Mouse (Mus musculus) liver, embryonic 15.5 days (tissue): ENCODE data around the gene Akain1. TPM values are rescaled to one million over a fixed set of nuclear protein-coding genes. Genes with fewer than 3 reads are reported as not detected.

Source experiments
- ATAC-seq: fragments of 200-750 bp; cut with Nextera tagmentation; 2 replicates; pipeline ENCODE4 v1.8.0; 2017; ENCODE audit warnings: moderate number of reproducible peaks, mild to moderate bottlenecking, moderate library complexity; ENCODE audit not compliant: insufficient read depth
- H3K27ac ChIP-seq: fragments of 300-500 bp; sonication (generic); replicated peaks from 2 replicates; pipeline ENCODE4 v1.5.1; 2015; ENCODE audit warnings: mild to moderate bottlenecking, inconsistent platforms
- H3K27me3 ChIP-seq: fragments of 300-500 bp; sonication (generic); 2 replicates; pipeline ENCODE4 v1.6.1; 2015; ENCODE audit warnings: mild to moderate bottlenecking, inconsistent platforms
- H3K36me3 ChIP-seq: fragments of 300-500 bp; sonication (generic); replicated peaks from 2 replicates; pipeline ENCODE4 v1.6.1; 2015; ENCODE audit warnings: moderate library complexity, mild to moderate bottlenecking, inconsistent platforms
- H3K4me1 ChIP-seq: fragments of 300-500 bp; sonication (generic); replicated peaks from 2 replicates; pipeline ENCODE4 v1.6.1; 2015; ENCODE audit warnings: inconsistent platforms
- H3K4me2 ChIP-seq: fragments of 300-500 bp; sonication (generic); 2 replicates; pipeline ENCODE4 v1.6.1; 2015; ENCODE audit warnings: moderate library complexity, mild to moderate bottlenecking, inconsistent platforms
- H3K4me3 ChIP-seq: fragments of 300-500 bp; sonication (generic); replicated peaks from 2 replicates; pipeline ENCODE4 v1.5.1; 2015; ENCODE audit warnings: mild to moderate bottlenecking, inconsistent platforms
- H3K9ac ChIP-seq: fragments of 300-500 bp; sonication (generic); 2 replicates; pipeline ENCODE4 v1.6.1; 2015; ENCODE audit warnings: moderate library complexity, mild to moderate bottlenecking, inconsistent platforms
- H3K9me3 ChIP-seq: fragments of 300-500 bp; sonication (generic); replicated peaks from 2 replicates; pipeline ENCODE4 v1.6.1; 2016; ENCODE audit warnings: inconsistent platforms
- WGBS: fragments of 180-500 bp; shearing (Covaris S2); methylation state at CpG from one replicate; pipeline ENCODE4 v1.1.7; 2015; ENCODE audit warnings: mixed read lengths; ENCODE audit not compliant: insufficient replicate concordance; 5-methylcytosine and 5-hydroxymethylcytosine counted together
- polyA plus RNA-seq: library from polyadenylated mRNA; unstranded; fragments of >200 nt; fragmentation: Nextera tagmentation; extraction: Ambion mirVana; gene quantifications from 2 replicates; pipeline ENCODE4 v1.2.1, GENCODE M21; 2015

The Akain1 gene
- polyA plus RNA-seq, 1 experiment from 2014 or later, result not detected

GRCm38 (mm10) chr17:69439571-69440480 is 700 bp downstream of the Akain1 start:
- Histone ChIP-seq H3K27me3 (peaks cover 47% of the 10 kb centered on the region), H3K27ac (no peak overlapping the region), H3K36me3 (no peaks in the 10 kb centered on the region), H3K9me3 (no peaks in the 10 kb centered on the region), H3K4me2 (peak overlapping the region; percentile 58), H3K4me1 (peaks cover 11% of the 10 kb centered on the region), H3K9ac (no peak overlapping the region), H3K4me3 (peak overlapping the region; percentile 36)
- 2% methylated on average over 50 of the region's 52 CpGs for WGBS
- peak; percentile 15; the same call in 1 of the 2 replicates for ATAC-seq

- Histone ChIP-seq H3K27me3 (peaks cover 47% of the 10 kb centered on the region), H3K9ac (no peak overlapping the region), H3K4me3 (no peak overlapping the region), H3K36me3 (no peaks in the 10 kb centered on the region), H3K9me3 (no peaks in the 10 kb centered on the region), H3K27ac (no peak overlapping the region), H3K4me1 (peaks cover 11% of the 10 kb centered on the region), H3K4me2 (no peak overlapping the region)
- WGBS, result 11% methylated on average over 9 of the region's 9 CpGs
- no peak for ATAC-seq
Measured at GRCm38 (mm10) chr17:69441041-69441440, 1.9 kb downstream of the Akain1 start.

- Histone ChIP-seq H3K36me3 (no peaks in the 10 kb centered on the region), H3K9me3 (no peaks in the 10 kb centered on the region), H3K4me1 (no peaks in the 10 kb centered on the region), H3K27ac (no peak overlapping the region), H3K9ac (no peak overlapping the region), H3K4me2 (no peak overlapping the region), H3K4me3 (no peak overlapping the region), H3K27me3 (no peaks in the 10 kb centered on the region)
- ATAC-seq, result no peak
Measured at GRCm38 (mm10) chr17:69448679-69449078, 9.6 kb downstream of the Akain1 start.

GRCm38 (mm10) chr17:69461680-69462079 is 22.6 kb downstream of the Akain1 start:
- Histone ChIP-seq H3K36me3 (no peaks in the 10 kb centered on the region), H3K4me2 (no peak overlapping the region)
- ATAC-seq, result no peak

GRCm38 (mm10) chr17:69463037-69463436 is 23.9 kb downstream of the Akain1 start:
- WGBS, result 64% methylated on average over 3 of the region's 3 CpGs
- Histone ChIP-seq H3K4me3 (no peak overlapping the region), H3K36me3 (no peaks in the 10 kb centered on the region), H3K4me1 (no peaks in the 10 kb centered on the region), H3K27ac (no peak overlapping the region), H3K4me2 (no peak overlapping the region), H3K27me3 (no peaks in the 10 kb centered on the region), H3K9me3 (0 out of 2 replicates have a peak, but pooled peaks cover under 1% of the 10 kb centered on the region), H3K9ac (no peak overlapping the region)
- ATAC-seq, result no peak

More at GRCm38 (mm10) chr17:69461680-69462079, 22.6 kb downstream of the Akain1 start:
- Histone ChIP-seq H3K9ac (no peak overlapping the region), H3K4me3 (no peak overlapping the region), H3K27me3 (no peaks in the 10 kb centered on the region), H3K9me3 (0 out of 2 replicates have a peak, but pooled peaks cover 2% of the 10 kb centered on the region), H3K27ac (no peak overlapping the region), H3K4me1 (no peaks in the 10 kb centered on the region)
- WGBS, result 67% methylated on average over 7 of the region's 7 CpGs

- Histone ChIP-seq H3K4me2 (no peak overlapping the region), H3K4me3 (no peak overlapping the region), H3K27ac (no peak overlapping the region), H3K36me3 (no peaks in the 10 kb centered on the region), H3K9me3 (no peaks in the 10 kb centered on the region), H3K4me1 (peaks cover 6% of the 10 kb centered on the region; the same call in 1 of the 2 replicates), H3K27me3 (peaks cover 2% of the 10 kb centered on the region; the same call in 1 of the 2 replicates), H3K9ac (no peak overlapping the region)
- no peak for ATAC-seq
- WGBS, result 46% methylated on average over 10 of the region's 10 CpGs
Measured at GRCm38 (mm10) chr17:69471171-69471570, 32.0 kb downstream of the Akain1 start.

- H3K36me3 ChIP-seq, result no peaks in the 10 kb centered on the region
- H3K4me3 ChIP-seq, result no peak overlapping the region
- no peak overlapping the region for H3K4me2 ChIP-seq
- H3K27me3 ChIP-seq, result peaks cover 2% of the 10 kb centered on the region; the same call in 1 of the 2 replicates
- ATAC-seq, result no peak
- no peak overlapping the region for H3K9ac ChIP-seq
- no peak overlapping the region for H3K27ac ChIP-seq
- WGBS, result 42% methylated on average over 9 of the region's 9 CpGs
- no peaks in the 10 kb centered on the region for H3K9me3 ChIP-seq
- peaks cover 6% of the 10 kb centered on the region; the same call in 1 of the 2 replicates for H3K4me1 ChIP-seq
Measured at GRCm38 (mm10) chr17:69472401-69472800, 33.3 kb downstream of the Akain1 start.

GRCm38 (mm10) chr17:69474084-69474483 is 35.0 kb downstream of the Akain1 start:
- H3K4me1 ChIP-seq, result peaks cover 6% of the 10 kb centered on the region; the same call in 1 of the 2 replicates
- no peaks in the 10 kb centered on the region for H3K36me3 ChIP-seq
- H3K27ac ChIP-seq, result no peak overlapping the region
- WGBS, result 53% methylated on average over 4 of the region's 4 CpGs
- peaks cover 2% of the 10 kb centered on the region; the same call in 1 of the 2 replicates for H3K27me3 ChIP-seq
- H3K9ac ChIP-seq, result no peak overlapping the region
- no peak for ATAC-seq
- no peak overlapping the region for H3K4me2 ChIP-seq
- no peaks in the 10 kb centered on the region for H3K9me3 ChIP-seq
- H3K4me3 ChIP-seq, result no peak overlapping the region

- H3K27ac ChIP-seq, result no peak overlapping the region
- under 1% methylated on average over 20 of the region's 20 CpGs for WGBS
- no peaks in the 10 kb centered on the region for H3K36me3 ChIP-seq
- no peak for ATAC-seq
- H3K27me3 ChIP-seq, result peaks cover 2% of the 10 kb centered on the region; the same call in 1 of the 2 replicates
- peaks cover 6% of the 10 kb centered on the region; the same call in 1 of the 2 replicates for H3K4me1 ChIP-seq
- no peak overlapping the region for H3K9ac ChIP-seq
- peak overlapping the region; percentile 64 for H3K4me2 ChIP-seq
- peak overlapping the region; percentile 47 for H3K4me3 ChIP-seq
- no peaks in the 10 kb centered on the region for H3K9me3 ChIP-seq
Measured at GRCm38 (mm10) chr17:69475423-69475822, 36.3 kb downstream of the Akain1 start.

GRCm38 (mm10) chr17:69477526-69477925 is 38.4 kb downstream of the Akain1 start:
- H3K27me3 ChIP-seq, result no peaks in the 10 kb centered on the region
- H3K9me3 ChIP-seq, result no peaks in the 10 kb centered on the region
- 31% methylated on average over 2 of the region's 2 CpGs for WGBS
- H3K4me2 ChIP-seq, result no peak overlapping the region
- no peak overlapping the region for H3K27ac ChIP-seq
- peaks cover 6% of the 10 kb centered on the region; the same call in 1 of the 2 replicates for H3K4me1 ChIP-seq
- no peak overlapping the region for H3K9ac ChIP-seq
- ATAC-seq, result no peak
- no peak overlapping the region for H3K4me3 ChIP-seq
- H3K36me3 ChIP-seq, result no peaks in the 10 kb centered on the region

GRCm38 (mm10) chr17:69479261-69479660 is 40.1 kb downstream of the Akain1 start:
- no peaks in the 10 kb centered on the region for H3K9me3 ChIP-seq
- peaks cover 6% of the 10 kb centered on the region; the same call in 1 of the 2 replicates for H3K4me1 ChIP-seq
- H3K27ac ChIP-seq, result no peak overlapping the region
- H3K9ac ChIP-seq, result no peak overlapping the region
- no peak overlapping the region for H3K4me3 ChIP-seq
- no peak overlapping the region for H3K4me2 ChIP-seq
- H3K36me3 ChIP-seq, result no peaks in the 10 kb centered on the region
- 63% methylated on average over 4 of the region's 4 CpGs for WGBS
- no peak for ATAC-seq
- H3K27me3 ChIP-seq, result no peaks in the 10 kb centered on the region
